Mouse (Mus musculus) skeletal muscle tissue, postnatal 0 days (tissue): ENCODE results near the gene Rnf7. TPM values are rescaled to one million over a fixed set of nuclear protein-coding genes. Genes with fewer than 3 reads are reported as not detected.

ENCODE experiments used
- polyA plus RNA-seq: library from polyadenylated mRNA; unstranded; fragments of >200 nt; fragmentation: Nextera tagmentation; extraction: Ambion mirVana; gene quantifications from 2 replicates; pipeline ENCODE4 v1.2.1, GENCODE M21; 2015

Gene Rnf7
- polyA plus RNA-seq: 205 and 225 TPM in 2 replicates

DNA sequence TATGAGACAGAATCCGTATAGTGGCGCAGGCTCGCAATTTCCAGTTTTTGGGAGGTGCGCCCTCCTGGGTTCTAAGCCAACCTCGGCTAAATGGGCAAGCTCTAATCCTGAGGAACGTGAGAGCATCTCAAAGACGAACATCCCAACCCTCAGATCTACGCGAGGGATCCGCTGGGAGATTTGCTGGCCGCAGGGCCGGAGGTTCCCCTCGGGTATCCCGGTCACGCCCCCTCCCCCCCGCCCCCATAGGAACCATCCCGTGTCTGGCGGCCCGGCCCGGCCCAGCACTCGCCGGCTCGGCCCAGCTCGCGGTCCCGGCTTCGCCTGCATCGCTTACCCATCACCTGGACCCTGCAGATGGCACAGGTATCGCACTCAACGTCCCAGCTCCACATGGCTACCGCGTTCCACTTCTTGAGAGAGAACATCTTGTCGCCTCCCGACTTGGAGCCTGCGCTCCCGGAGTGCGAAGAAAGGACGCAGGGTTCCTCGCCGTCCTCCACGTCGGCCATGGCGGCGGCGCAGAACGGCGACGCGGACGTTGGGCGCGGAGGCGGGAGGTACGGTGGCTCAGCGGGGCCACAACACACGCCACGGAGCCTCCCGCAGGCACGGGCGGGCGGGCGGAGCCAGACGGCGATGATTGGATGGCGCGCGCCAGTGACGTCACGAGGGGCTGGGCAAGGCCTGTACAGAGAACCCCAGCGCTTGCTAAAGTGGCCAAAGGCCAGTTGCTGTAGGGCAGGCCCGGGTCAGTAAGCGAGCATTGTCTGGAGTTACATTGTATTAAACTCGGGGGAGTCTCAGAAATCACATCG, at the start of gene Rnf7:
TSS of gene Rnf7 (minus strand) at position 605 of the 818 bp plus-strand sequence.

DNA sequence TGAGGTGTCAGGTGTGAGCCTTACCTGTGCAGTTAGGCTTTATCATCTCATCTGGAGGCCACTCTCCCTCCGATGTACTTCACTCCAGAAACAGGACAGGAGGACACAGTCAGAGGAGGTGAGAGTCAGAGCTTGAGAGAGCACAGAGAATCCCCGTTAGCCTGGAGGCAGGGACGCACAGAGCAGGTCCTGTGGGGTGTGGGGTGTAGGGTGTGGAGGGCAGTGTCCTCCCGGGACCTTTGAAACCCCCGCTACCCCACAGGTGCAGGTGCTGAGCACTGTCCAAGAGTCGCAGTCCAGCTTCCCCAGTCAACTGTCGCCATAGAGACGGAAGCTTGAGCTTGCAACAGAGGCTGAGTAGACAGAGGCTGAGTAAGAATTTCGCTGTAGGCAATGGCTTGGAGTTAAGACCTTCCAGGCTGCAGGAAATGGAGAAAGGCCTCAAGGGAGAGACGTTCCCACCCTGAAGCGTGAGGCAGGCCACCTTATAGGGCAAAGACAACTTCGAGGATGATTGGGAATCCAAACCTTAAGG, 46.6 kb upstream of the Rnf7 start, which contains the start of gene Gm28729:
TSS of gene Gm28729 (minus strand) at position 293 of the 535 bp plus-strand sequence.

Other genes starting within 250 kb of the Rnf7 start
- gene Atp1b3, start 114.2 kb downstream of the Rnf7 start, polyA plus RNA-seq: 89.5 and 104 TPM in 2 replicates
- gene Gm28729, start 46.6 kb upstream of the Rnf7 start, polyA plus RNA-seq: not detected in 2 replicates
- 5.7 and 7.7 TPM in 2 replicates for gene Rasa2, start 152.9 kb upstream of the Rnf7 start, polyA plus RNA-seq